Mouse (Mus musculus) MN1 (cell line): ENCODE measurements at regions not wholly inside any gene's neighbourhood (a gene's known extent, or its start where the extent isn't known, plus 50 kb on each side); places are given as distances from the start of the nearest gene placed in this dataset.
"Not testable (repeated sequence)": the region's sequence is repeated elsewhere in the genome, so short reads cannot be mapped to it uniquely, and the experiment has no call there.

Source experiments
- DNase-seq: peaks from one replicate; pipeline ENCODE4 v3.0.0-alpha.2; 2016; ENCODE audit warnings: low spot score

- DNase-seq, result peak; percentile 21
Observed at GRCm38 (mm10) chr6:100424788-100425403, 137.6 kb upstream of the Rybp start.

- no peak for DNase-seq
Observed at GRCm38 (mm10) chr6:100424181-100424580, 136.9 kb upstream of the Rybp start.

- DNase-seq, result no peak
Observed at GRCm38 (mm10) chr6:100423636-100424035, 136.4 kb upstream of the Rybp start.

GRCm38 (mm10) chr6:100422603-100423002, 135.3 kb upstream of the Rybp start:
- no peak for DNase-seq

- no peak for DNase-seq
Observed at GRCm38 (mm10) chr6:100421706-100422578, 134.7 kb upstream of the Rybp start.

- DNase-seq, result no peak
Observed at GRCm38 (mm10) chr6:100420602-100421001, 133.3 kb upstream of the Rybp start.

- no peak for DNase-seq
Observed at GRCm38 (mm10) chr6:100419782-100420540, 132.7 kb upstream of the Rybp start.

- DNase-seq, result no peak
Observed at GRCm38 (mm10) chr6:100416046-100416445, 128.8 kb upstream of the Rybp start.

GRCm38 (mm10) chr6:100415514-100415913, 128.2 kb upstream of the Rybp start:
- no peak for DNase-seq

GRCm38 (mm10) chr6:100414836-100415235, 127.6 kb upstream of the Rybp start:
- no peak for DNase-seq

GRCm38 (mm10) chr6:100412486-100412885, 125.2 kb upstream of the Rybp start:
- no peak for DNase-seq

- DNase-seq, result no peak
Observed at GRCm38 (mm10) chr6:100411968-100412367, 124.7 kb upstream of the Rybp start.

- no peak for DNase-seq
Observed at GRCm38 (mm10) chr6:100410067-100410631, 122.9 kb upstream of the Rybp start.

GRCm38 (mm10) chr6:100408826-100409225, 121.5 kb upstream of the Rybp start:
- no peak for DNase-seq

GRCm38 (mm10) chr6:100406504-100406903, 119.2 kb upstream of the Rybp start:
- no peak for DNase-seq

GRCm38 (mm10) chr6:100404161-100404560, 116.9 kb upstream of the Rybp start:
- DNase-seq, result no peak

- no peak for DNase-seq
Observed at GRCm38 (mm10) chr6:100402716-100403115, 115.4 kb upstream of the Rybp start.

GRCm38 (mm10) chr6:100401728-100402127, 114.4 kb upstream of the Rybp start:
- DNase-seq, result no peak

- DNase-seq, result not testable (repeated sequence)
Observed at GRCm38 (mm10) chr6:100399387-100399786, 112.1 kb upstream of the Rybp start.

GRCm38 (mm10) chr6:100396311-100397200, 109.3 kb upstream of the Rybp start:
- no peak for DNase-seq

GRCm38 (mm10) chr6:100390258-100390910, 103.1 kb upstream of the Rybp start:
- no peak for DNase-seq
